Comparison of ENCODE assay signal across 10 mouse cellular contexts in the genomic region with DNA sequence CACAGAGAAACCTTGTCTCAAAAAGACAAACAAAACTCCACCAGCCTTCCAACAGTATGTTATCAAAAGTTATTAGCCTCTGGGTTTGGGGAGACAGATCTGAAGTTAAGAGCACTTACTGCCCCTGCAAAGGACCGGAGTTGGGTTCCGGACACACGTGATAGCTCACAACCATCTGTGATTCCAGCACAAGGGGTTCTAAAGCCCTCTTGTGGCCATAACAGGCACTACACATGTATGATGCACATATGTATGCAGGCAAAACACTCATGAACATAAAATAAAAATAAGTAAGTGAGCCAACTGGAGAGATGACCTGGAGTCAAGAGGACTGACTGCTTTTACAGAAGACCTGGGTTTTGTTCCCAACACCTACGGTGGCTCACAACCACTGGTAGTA. TPM values are rescaled to one million over a fixed set of nuclear protein-coding genes. Genes with fewer than 3 reads are reported as not detected.
DNase-seq lines count a peak whose midpoint lies in the region; ATAC-seq and TF ChIP-seq lines count a peak whose summit lies in the region.
"Had no signal": no experiment of that assay in that cellular context is flagged by ENCODE, and none has a peak within 500 bp of the region (broad histone marks: within the 10 kb centered on the region; RNA-seq: fewer than 3 reads in every experiment).

No protein-coding gene starts in this region.

- no peaks in the 10 kb centered on the region for H3K9me3 ChIP-seq in liver, embryonic 11.5 days (ENCODE audit: control insufficient read depth, low read length)
- H3K9me3 ChIP-seq in ES-E14 (ENCODE audit: control insufficient read depth, insufficient read depth, low read depth, low read length) = no peaks in the 10 kb centered on the region

- no peak overlapping the region for H3K27ac ChIP-seq in liver, adult 2 months (replicated peaks; ENCODE audit: insufficient read depth, low read depth, low read length)
- no peak overlapping the region for H3K27ac ChIP-seq in liver, embryonic 11.5 days (ENCODE audit: low read depth, low read length)
- H3K27ac ChIP-seq in ES-E14 (ENCODE audit: insufficient read depth, low read depth, low read length, poor library complexity, severe bottlenecking) = no peak overlapping the region
- no peak overlapping the region for H3K27ac ChIP-seq in small intestine, adult 2 months (ENCODE audit: insufficient read depth, low read depth, low read length)

- no peak for ATAC-seq in liver, embryonic 11.5 days (replicated peaks; ENCODE audit: low FRiP score)

- WGBS in liver, adult 2 months = 92% methylated on average over 4 of the region's 4 CpGs
- WGBS in liver, embryonic 11.5 days = 80% methylated on average over 4 of the region's 4 CpGs
- WGBS in small intestine, adult 2 months = 90% methylated on average over 4 of the region's 4 CpGs

- no peaks in the 10 kb centered on the region for H3K27me3 ChIP-seq in liver, adult 2 months (ENCODE audit: control insufficient read depth, insufficient read depth, low read length)
- H3K27me3 ChIP-seq in liver, embryonic 11.5 days (replicated peaks; ENCODE audit: control insufficient read depth, insufficient read depth, low read length) = no peaks in the 10 kb centered on the region; the same call in 1 of the 2 replicates
- no peaks in the 10 kb centered on the region for H3K27me3 ChIP-seq in small intestine, adult 2 months (ENCODE audit: control insufficient read depth, insufficient read depth, low read length)

- in situ Hi-C loops in ES-E14 (cut with MboI; ENCODE audit: low sequenced_read_pairs in 2 of 2, unreplicated experiment in 2 of 2) = no loop called here

- no peak overlapping the region for H3K4me3 ChIP-seq in liver, adult 2 months (ENCODE audit: insufficient read depth, low read depth, low read length)
- H3K4me3 ChIP-seq in liver, embryonic 11.5 days (ENCODE audit: low read depth, low read length) = no peak overlapping the region
- H3K4me3 ChIP-seq in ES-E14 (ENCODE audit: insufficient read depth in 1 of 2, low read depth in 1 of 2, low read length in 2 of 2, poor library complexity in 1 of 2, severe bottlenecking in 1 of 2) = no peak overlapping the region
- no peak overlapping the region for H3K4me3 ChIP-seq in small intestine, adult 2 months (ENCODE audit: low read depth, low read length)
- H3K4me3 ChIP-seq: myocyte had no signal

- no peak for TF ChIP-seq POLR2A in liver, adult 2 months (IDR thresholded peaks at IDR 0.05; ENCODE audit: extremely low read depth, insufficient read depth, low read length)
- no peak for TF ChIP-seq POLR2A in small intestine, adult 2 months (IDR thresholded peaks at IDR 0.05; ENCODE audit: low read depth, low read length)

- H3K4me2 ChIP-seq in liver, embryonic 11.5 days = no peak overlapping the region

- no peaks in the 10 kb centered on the region for H3K36me3 ChIP-seq in liver, adult 2 months (ENCODE audit: control insufficient read depth, insufficient read depth, low read length)
- no peaks in the 10 kb centered on the region for H3K36me3 ChIP-seq in liver, embryonic 11.5 days (ENCODE audit: control insufficient read depth, insufficient read depth, low read length)
- H3K36me3 ChIP-seq in ES-E14 (ENCODE audit: control insufficient read depth, insufficient read depth, low read length, poor library complexity, severe bottlenecking) = no peaks in the 10 kb centered on the region
- H3K36me3 ChIP-seq in small intestine, adult 2 months (ENCODE audit: control insufficient read depth, insufficient read depth, low read length) = no peaks in the 10 kb centered on the region

- no peak for DNase-seq in liver, adult 2 months (ENCODE audit: extremely low read depth, low read depth, low spot score)
- DNase-seq in liver, embryonic 11.5 days (ENCODE audit: low spot score) = no peak
- DNase-seq in ES-E14 (ENCODE audit: low read depth, low spot score) = peak; percentile 43
- peak; percentile 57 for DNase-seq in embryo, embryonic 10.5 days (ENCODE audit: low spot score)
- DNase-seq in ovary, postnatal 14 days (ENCODE audit: low spot score) = no peak
- DNase-seq in adrenal gland, postnatal 25 days = no peak
- no peak for DNase-seq in adrenal gland, adult 8-10 months
- DNase-seq: cerebellum, postnatal 14 days had no signal

- H3K79me2 ChIP-seq in liver, adult 2 months (ENCODE audit: control insufficient read depth, insufficient read depth, low read length) = no peaks in the 10 kb centered on the region

- H3K9ac ChIP-seq in liver, adult 2 months (ENCODE audit: low read depth, low read length) = no peak overlapping the region
- no peak overlapping the region for H3K9ac ChIP-seq in liver, embryonic 11.5 days (ENCODE audit: low read depth, low read length)
- H3K9ac ChIP-seq in ES-E14 (ENCODE audit: insufficient read depth, low read depth, low read length, poor library complexity, severe bottlenecking) = no peak overlapping the region

- peak; percentile 53 for TF ChIP-seq CTCF in liver, adult 2 months (IDR thresholded peaks at IDR 0.05; ENCODE audit: low read depth, low read length)
- peak; percentile 47; the same call in 1 of the 2 replicates for TF ChIP-seq CTCF in small intestine, adult 2 months (IDR thresholded peaks at IDR 0.05; ENCODE audit: extremely low read depth, insufficient read length, insufficient replicate concordance, low read depth, low read length)

- no peaks in the 10 kb centered on the region for H3K4me1 ChIP-seq in liver, adult 2 months (ENCODE audit: control insufficient read depth, insufficient read depth, low read length)
- H3K4me1 ChIP-seq in liver, embryonic 11.5 days (replicated peaks; ENCODE audit: control insufficient read depth, insufficient read depth, low read length) = no peaks in the 10 kb centered on the region
- no peaks in the 10 kb centered on the region for H3K4me1 ChIP-seq in ES-E14 (ENCODE audit: control insufficient read depth in 2 of 2, insufficient read depth in 2 of 2, low read length in 2 of 2, poor library complexity in 1 of 2)
- H3K4me1 ChIP-seq in small intestine, adult 2 months (ENCODE audit: control insufficient read depth, insufficient read depth, insufficient read length, low read length) = no peaks in the 10 kb centered on the region

TF ChIP-seq in ES-E14, 5 proteins besides CTCF, POLR2A, EP300 and RAD21:
- TF ChIP-seq ZC3H11A (IDR thresholded peaks at IDR 0.05; ENCODE audit: borderline replicate concordance, low read depth, low read length) (no peak), ZNF384 (IDR thresholded peaks at IDR 0.05; ENCODE audit: low read depth, low read length) (no peak), MAFK (IDR thresholded peaks at IDR 0.05; ENCODE audit: insufficient read depth, low read depth, low read length) (no peak), CHD2 (IDR thresholded peaks at IDR 0.05; ENCODE audit: low read depth, low read length) (no peak), HCFC1 (IDR thresholded peaks at IDR 0.05; ENCODE audit: borderline replicate concordance, insufficient read depth, low read length) (no peak)
TF ChIP-seq in ES-E14: peak in this region for 0.

RNA-seq across cellular contexts. Expression of a gene that starts 6.8 kb away (rescaled TPM):
- total RNA-seq in liver, adult 2 months (2014; rRNA removed) = 11.4 and 12.1 TPM in 2 replicates
- polyA plus RNA-seq in liver, adult 2 months (2012; rRNA removed) = 2.8 and 3.8 TPM in 2 replicates
- polyA plus RNA-seq in liver, embryonic 11.5 days (2014; fragmentation: Nextera tagmentation; extraction: Ambion mirVana) = 5.0 and 5.2 TPM in 2 replicates
- total RNA-seq in ES-E14 (2012; rRNA removed) = 8.3 and 12.9 TPM in 2 replicates
- 3.8 and 5.7 TPM in 2 replicates for polyA plus RNA-seq in small intestine, adult 2 months (2012; rRNA removed)
- 23.1 and 28.8 TPM in 2 replicates for total RNA-seq in adrenal gland, postnatal 25 days (2021)
- 10 to 100 TPM; 26.1 to 41.7 (median 33.0) TPM for total RNA-seq in adrenal gland, adult 8-10 months (2022)

Comparison
In these comparisons a context has a peak if more than half of its experiments do, and no peak if none do; other contexts are left out.
1. DNase-seq: peak in ES-E14 (single experiment) and embryo, embryonic 10.5 days (single experiment); none in liver, adult 2 months (single experiment), liver, embryonic 11.5 days (single experiment), ovary, postnatal 14 days (single experiment), adrenal gland, postnatal 25 days (single experiment) and adrenal gland, adult 8-10 months (single experiment).